Mouse (Mus musculus) testis, adult 2 months (tissue): ENCODE measurements at regions not wholly inside any gene's neighbourhood (a gene's known extent, or its start where the extent isn't known, plus 50 kb on each side); places are given as distances from the start of the nearest gene placed in this dataset.

Experiments
- CTCF ChIP-seq: fragments of 200-500 bp; IDR thresholded peaks from 2 replicates; pipeline ENCODE4 v1.5.1; 2012; ENCODE audit warnings: low read depth, mild to moderate bottlenecking, inconsistent platforms, low read length, moderate library complexity; ENCODE audit not compliant: control insufficient read depth, insufficient read depth, insufficient replicate concordance
- POLR2A ChIP-seq: fragments of 200-500 bp; IDR thresholded peaks from 2 replicates; pipeline ENCODE4 v1.6.1; 2012; ENCODE audit warnings: low read depth, mild to moderate bottlenecking, inconsistent platforms, low read length, moderate library complexity; ENCODE audit not compliant: control insufficient read depth

DNA sequence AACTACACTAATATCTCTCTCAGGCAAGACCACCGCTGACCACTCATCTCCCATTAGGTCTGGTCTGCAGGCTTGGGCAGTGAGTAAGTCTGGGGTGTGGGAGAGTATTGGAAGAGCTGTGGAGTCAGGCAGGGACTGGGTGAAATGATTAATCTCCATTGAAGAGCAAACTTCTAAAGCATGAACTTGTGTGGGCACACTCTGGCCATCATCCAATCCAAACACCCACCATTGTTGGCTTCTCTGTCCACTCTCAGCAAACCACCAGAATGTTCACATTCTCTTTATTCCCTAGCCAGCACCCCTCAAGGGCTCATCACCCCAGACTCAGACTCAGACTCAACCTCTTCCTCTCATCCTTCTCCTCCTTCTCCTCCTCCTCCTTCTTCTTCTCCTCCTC is 136.3 kb downstream of the Tomm20 start:
- no peak for TF ChIP-seq POLR2A
- no peak for TF ChIP-seq CTCF
